In the genomic region with DNA sequence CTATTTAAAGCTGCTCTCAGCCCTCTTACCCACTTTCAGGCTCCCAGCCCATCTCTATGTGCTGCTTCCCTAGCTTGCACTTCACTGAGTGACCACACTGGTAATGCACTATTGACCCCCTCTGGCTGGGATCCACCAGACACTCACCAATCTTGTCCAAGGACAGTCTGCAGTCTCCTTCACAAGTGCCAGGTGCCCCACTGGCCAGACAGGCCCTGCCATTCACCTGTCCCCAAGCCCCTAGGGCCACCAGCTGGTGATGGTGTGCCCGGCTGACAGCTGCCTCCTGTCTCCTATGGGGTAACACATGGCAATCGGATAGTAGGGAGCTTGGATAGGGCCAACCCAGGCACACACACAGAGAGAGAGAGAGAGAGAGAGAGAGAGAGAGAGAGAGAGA, we compare ENCODE assay signal across 9 mouse cellular contexts. TPM values are rescaled to one million over a fixed set of nuclear protein-coding genes. Genes with fewer than 3 reads are reported as not detected.
DNase-seq lines count a peak whose midpoint lies in the region; ATAC-seq lines count a peak whose summit lies in the region.
"Had no signal": no experiment of that assay in that cellular context is flagged by ENCODE, and none has a peak within 500 bp of the region (broad histone marks: within the 10 kb centered on the region; RNA-seq: fewer than 3 reads in every experiment).

No protein-coding gene starts in this region.

- H3K27ac ChIP-seq in heart, embryonic 13.5 days (replicated peaks) = no peak overlapping the region
- no peak overlapping the region for H3K27ac ChIP-seq in forebrain, embryonic 16.5 days (ENCODE audit: low read length)
- H3K27ac ChIP-seq in neural tube, embryonic 14.5 days (ENCODE audit: low read depth, low read length) = no peak overlapping the region
- H3K27ac ChIP-seq: lung, embryonic 15.5 days had no signal

- H3K36me3 ChIP-seq in heart, embryonic 13.5 days = no peaks in the 10 kb centered on the region
- no peaks in the 10 kb centered on the region for H3K36me3 ChIP-seq in forebrain, embryonic 16.5 days (ENCODE audit: control insufficient read depth, insufficient read depth)
- H3K36me3 ChIP-seq in neural tube, embryonic 14.5 days (ENCODE audit: control insufficient read depth, insufficient read depth, low read length) = no peaks in the 10 kb centered on the region
- H3K36me3 ChIP-seq: lung, embryonic 15.5 days had no signal

- peaks cover 29% of the 10 kb centered on the region for H3K4me1 ChIP-seq in heart, embryonic 13.5 days
- H3K4me1 ChIP-seq in forebrain, embryonic 16.5 days (replicated peaks; ENCODE audit: control insufficient read depth, insufficient read depth, low read length) = peaks cover 64% of the 10 kb centered on the region
- H3K4me1 ChIP-seq in neural tube, embryonic 14.5 days (ENCODE audit: control insufficient read depth, insufficient read depth, low read length) = peaks cover 27% of the 10 kb centered on the region

- H3K4me3 ChIP-seq in heart, embryonic 13.5 days = no peak overlapping the region
- peak overlapping the region; percentile 85 for H3K4me3 ChIP-seq in forebrain, embryonic 16.5 days (replicated peaks; ENCODE audit: low read length)
- H3K4me3 ChIP-seq in neural tube, embryonic 14.5 days (ENCODE audit: low read depth, low read length) = no peak overlapping the region

- WGBS in heart, embryonic 13.5 days = 34% methylated on average over 2 of the region's 2 CpGs
- 47% methylated on average over 2 of the region's 2 CpGs for WGBS in forebrain, embryonic 16.5 days
- WGBS in neural tube, embryonic 14.5 days = 22% methylated on average over 2 of the region's 2 CpGs

- H3K4me2 ChIP-seq in heart, embryonic 13.5 days = peak overlapping the region; percentile 1; the same call in 1 of the 2 replicates
- H3K4me2 ChIP-seq in forebrain, embryonic 16.5 days (ENCODE audit: low read length) = peak overlapping the region; percentile 72
- peak overlapping the region; percentile 85 for H3K4me2 ChIP-seq in neural tube, embryonic 14.5 days (ENCODE audit: low read depth, low read length)

- H3K9me3 ChIP-seq in heart, embryonic 13.5 days = no peaks in the 10 kb centered on the region
- H3K9me3 ChIP-seq in forebrain, embryonic 16.5 days (ENCODE audit: control insufficient read depth, low read length) = no peaks in the 10 kb centered on the region
- no peaks in the 10 kb centered on the region for H3K9me3 ChIP-seq in neural tube, embryonic 14.5 days (ENCODE audit: control insufficient read depth, low read length)
- H3K9me3 ChIP-seq: lung, embryonic 15.5 days had no signal

- H3K27me3 ChIP-seq in heart, embryonic 13.5 days (replicated peaks) = peaks cover 96% of the 10 kb centered on the region
- no peaks in the 10 kb centered on the region for H3K27me3 ChIP-seq in forebrain, embryonic 16.5 days (replicated peaks; ENCODE audit: control insufficient read depth, insufficient read depth, low read length)
- no peaks in the 10 kb centered on the region for H3K27me3 ChIP-seq in neural tube, embryonic 14.5 days (ENCODE audit: control insufficient read depth, insufficient read depth, low read length)

- DNase-seq in heart, postnatal 25 days (ENCODE audit: low spot score) = no peak
- peak; percentile 5 for DNase-seq in right cerebral cortex, postnatal 14 days
- no peak for DNase-seq in right cerebral cortex, postnatal 4 days
- no peak for DNase-seq in liver
- DNase-seq in lung, postnatal 25 days (ENCODE audit: low spot score) = no peak

- no peak overlapping the region for H3K9ac ChIP-seq in heart, embryonic 13.5 days
- no peak overlapping the region; the same call in 1 of the 2 replicates for H3K9ac ChIP-seq in forebrain, embryonic 16.5 days (replicated peaks; ENCODE audit: low read depth, low read length)
- H3K9ac ChIP-seq in neural tube, embryonic 14.5 days (replicated peaks; ENCODE audit: low read depth, low read length) = 0 out of 2 replicates have a peak overlapping the region, but pooled peaks have one; percentile 25
- H3K9ac ChIP-seq: lung, embryonic 15.5 days had no signal

- intact Hi-C loops in heart, postnatal 25 days (cut with DNase I) = no loop called here

- ATAC-seq in heart, embryonic 13.5 days (ENCODE audit: extremely low read depth, insufficient number of reproducible peaks, low FRiP score, low TSS enrichment) = no peak
- ATAC-seq in forebrain, embryonic 16.5 days = no peak
- no peak for ATAC-seq in neural tube, embryonic 14.5 days (ENCODE audit: low read depth)

RNA-seq across cellular contexts. Expression of a gene that starts 2.1 kb away (rescaled TPM):
- 0.13 and 0.38 TPM in 2 replicates for polyA plus RNA-seq in heart, embryonic 13.5 days (2015; fragmentation: Nextera tagmentation; extraction: Ambion mirVana)
- total RNA-seq in heart, postnatal 25 days (2021) = 10 to 100 TPM; 18.8 to 28.5 TPM
- 2.5 and 2.6 TPM in 2 replicates for polyA plus RNA-seq in forebrain, embryonic 16.5 days (2015; fragmentation: Nextera tagmentation; extraction: Ambion mirVana)
- 5.6 and 7.2 TPM in 2 replicates for polyA plus RNA-seq in neural tube, embryonic 14.5 days (2014; fragmentation: Nextera tagmentation; extraction: Ambion mirVana)

RNA-seq across cellular contexts. Expression of a gene that starts 31.3 kb away (rescaled TPM):
- 104 and 106 TPM in 2 replicates for polyA plus RNA-seq in heart, embryonic 13.5 days (2015; fragmentation: Nextera tagmentation; extraction: Ambion mirVana)
- 10 to 100 TPM; 70.8 to 80.1 TPM for total RNA-seq in heart, postnatal 25 days (2021)
- 174 and 175 TPM in 2 replicates for polyA plus RNA-seq in forebrain, embryonic 16.5 days (2015; fragmentation: Nextera tagmentation; extraction: Ambion mirVana)
- 157 and 164 TPM in 2 replicates for polyA plus RNA-seq in neural tube, embryonic 14.5 days (2014; fragmentation: Nextera tagmentation; extraction: Ambion mirVana)

Comparison
In these comparisons a context has a peak if more than half of its experiments do, and no peak if none do; other contexts are left out.
1. H3K4me2 ChIP-seq: peak in every context shown above with its lines; median percentile 85 in neural tube, embryonic 14.5 days; 72 in forebrain, embryonic 16.5 days; 1 in heart, embryonic 13.5 days.